Mouse (Mus musculus): ENCODE data around the gene Vamp8. TPM values are rescaled to one million over a fixed set of nuclear protein-coding genes. Genes with fewer than 3 reads are reported as not detected.

The Vamp8 gene
- 104 and 113 TPM in 2 replicates for total RNA-seq (2021)
- long read RNA-seq, experiment 1, transcript Vamp8-201 (3 exons, 820 nt), result major isoform, 100 of 128 reads
- long read RNA-seq, experiment 1, transcript Vamp8-202 (2 exons, 2,076 nt), result minor isoform, 23 of 128 reads
- long read RNA-seq, experiment 1, partial matches to known transcripts, result 0 of 128 reads
- long read RNA-seq, experiment 1, other reads (novel, unspliced or antisense), result 5 of 128 reads
- long read RNA-seq, experiment 2, transcript Vamp8-202 (2 exons, 2,076 nt), result minor isoform, 20 of 128 reads
- long read RNA-seq, experiment 2, transcript Vamp8-201 (3 exons, 820 nt), result major isoform, 102 of 128 reads
- long read RNA-seq, experiment 2, partial matches to known transcripts, result 1 of 128 reads
- long read RNA-seq, experiment 2, other reads (novel, unspliced or antisense), result 5 of 128 reads

GRCm38 (mm10) chr6:72389941-72390771 is at the start of gene Vamp8:
TSS of gene Vamp8 (minus strand) at chr6:72390703.
- DNase-seq, result peak; percentile 93

GRCm38 (mm10) chr6:72439355-72440185 is 49.1 kb upstream of the Vamp8 start, which contains the start of gene Mat2a:
TSS of gene Mat2a (minus strand) at chr6:72439558.
- DNase-seq, result peak; percentile 97

- DNase-seq, result peak; percentile 95
Measured at GRCm38 (mm10) chr6:72438862-72439354, 48.4 kb upstream of the Vamp8 start.

GRCm38 (mm10) chr6:72438226-72438625 is 47.7 kb upstream of the Vamp8 start:
- DNase-seq, result no peak

- no peak for DNase-seq
Measured at GRCm38 (mm10) chr6:72432153-72432552, 41.6 kb upstream of the Vamp8 start.

- no peak for DNase-seq
Measured at GRCm38 (mm10) chr6:72430989-72431921, 40.8 kb upstream of the Vamp8 start.

- DNase-seq, result no peak
Measured at GRCm38 (mm10) chr6:72429061-72429842, 38.7 kb upstream of the Vamp8 start.

- DNase-seq, result peak; percentile 87
Measured at GRCm38 (mm10) chr6:72428036-72428435, 37.5 kb upstream of the Vamp8 start.

- DNase-seq, result no peak
Measured at GRCm38 (mm10) chr6:72425646-72426045, 35.1 kb upstream of the Vamp8 start.

- no peak for DNase-seq
Measured at GRCm38 (mm10) chr6:72420901-72421300, 30.4 kb upstream of the Vamp8 start.

GRCm38 (mm10) chr6:72419806-72420205 is 29.3 kb upstream of the Vamp8 start:
- no peak for DNase-seq

- DNase-seq, result no peak
Measured at GRCm38 (mm10) chr6:72418279-72418678, 27.8 kb upstream of the Vamp8 start.

- DNase-seq, result no peak
Measured at GRCm38 (mm10) chr6:72415964-72416772, 25.7 kb upstream of the Vamp8 start.

- DNase-seq, result no peak
Measured at GRCm38 (mm10) chr6:72415181-72415580, 24.7 kb upstream of the Vamp8 start.

- DNase-seq, result peak; percentile 97
Measured at GRCm38 (mm10) chr6:72414076-72414756, 23.7 kb upstream of the Vamp8 start, which contains the start of gene Ggcx. TSS of gene Ggcx (plus strand) at chr6:72414308.

GRCm38 (mm10) chr6:72410518-72410917 is 20.0 kb upstream of the Vamp8 start:
- no peak for DNase-seq

GRCm38 (mm10) chr6:72410003-72410402 is 19.5 kb upstream of the Vamp8 start:
- no peak for DNase-seq

- peak; percentile 77 for DNase-seq
Measured at GRCm38 (mm10) chr6:72409567-72409966, 19.1 kb upstream of the Vamp8 start.
